Mouse (Mus musculus): Measurements from ENCODE around the gene Tmem147.
A peak's percentile ranks its signal among the peaks of the same experiment; 100 is the strongest.
"Not testable (repeated sequence)": the region's sequence is repeated elsewhere in the genome, so short reads cannot be mapped to it uniquely, and the experiment has no call there.

The Tmem147 gene

GRCm38 (mm10) chr7:30729396-30730063, at the start of gene Tmem147:
Gene Tmem147 (minus strand): TSS chr7:30729540.
- peak; percentile 98 for DNase-seq (ENCODE audit: low spot score)

DNA sequence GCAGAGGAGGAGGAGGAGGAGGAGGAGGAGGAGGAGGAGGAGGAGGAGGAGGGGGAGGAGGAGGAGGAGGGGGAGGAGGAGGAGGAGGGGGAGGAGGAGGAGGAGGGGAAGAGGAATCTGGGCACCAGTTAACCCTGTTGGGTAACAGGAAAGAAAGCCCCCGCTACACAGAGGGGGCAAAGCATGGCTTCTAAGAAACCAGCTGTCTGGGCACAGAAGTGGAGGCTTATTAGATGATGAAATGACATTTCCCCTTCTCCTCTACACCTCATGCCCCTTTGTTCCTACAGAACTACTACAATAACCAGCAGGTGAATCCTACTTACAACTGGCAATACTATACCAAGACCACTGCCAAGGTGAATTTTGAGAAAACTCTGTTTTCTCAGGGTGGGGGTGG, 48.6 kb upstream of the Tmem147 start:
- DNase-seq (ENCODE audit: low spot score) = no peak

DNA sequence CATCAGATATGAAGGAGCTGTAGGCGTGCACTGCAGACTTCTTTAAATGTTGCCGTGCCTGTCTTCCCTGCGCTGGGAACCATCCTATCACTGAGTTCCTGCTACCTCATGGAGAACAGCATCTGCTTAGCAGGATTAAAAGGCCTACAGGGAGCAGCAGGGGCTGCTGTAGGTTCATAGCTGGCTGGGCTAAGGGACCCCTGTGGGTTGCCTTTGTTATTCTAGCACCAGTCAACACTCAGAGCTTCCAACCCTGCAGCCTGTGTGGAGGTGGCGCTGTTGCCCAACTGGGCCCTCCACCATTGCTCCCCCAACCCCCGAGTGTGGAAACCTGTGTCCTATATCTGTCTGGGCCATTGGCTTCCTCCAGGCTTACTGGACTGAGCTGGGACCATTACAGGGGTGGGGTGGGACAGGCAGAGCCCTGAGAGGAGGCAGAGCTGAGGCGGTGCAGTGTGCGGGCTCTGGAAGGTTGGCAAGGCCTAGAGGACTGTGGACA, 47.8 kb upstream of the Tmem147 start:
- DNase-seq (ENCODE audit: low spot score) = no peak

- DNase-seq (ENCODE audit: low spot score) = no peak
Measured at GRCm38 (mm10) chr7:30776104-30776503, 46.8 kb upstream of the Tmem147 start.

- DNase-seq (ENCODE audit: low spot score) = peak; percentile 65
Measured at GRCm38 (mm10) chr7:30769236-30769635, 39.9 kb upstream of the Tmem147 start.

GRCm38 (mm10) chr7:30766408-30766807, 37.1 kb upstream of the Tmem147 start:
- DNase-seq (ENCODE audit: low spot score) = no peak

DNA sequence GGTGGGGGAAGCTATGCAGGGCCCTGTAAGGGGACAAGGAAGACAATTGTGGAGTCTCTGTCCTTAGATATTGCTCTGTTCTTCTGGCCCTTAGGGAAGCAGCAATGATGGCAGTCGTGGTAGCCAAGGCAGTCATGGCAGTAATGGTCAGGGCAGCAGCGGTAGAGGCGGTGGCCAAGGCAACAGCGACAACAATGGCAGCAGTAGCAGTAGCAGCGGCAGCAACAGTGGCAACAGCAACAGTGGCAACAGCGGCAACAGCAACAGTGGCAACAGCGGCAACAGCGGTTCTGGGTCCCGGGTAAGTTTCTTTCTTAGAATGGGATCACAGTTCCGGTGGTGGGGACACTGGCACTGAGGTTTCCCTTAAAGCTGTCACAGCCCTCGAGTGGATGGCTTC, 35.8 kb upstream of the Tmem147 start:
- no peak for DNase-seq (ENCODE audit: low spot score)

- DNase-seq (ENCODE audit: low spot score) = no peak
Measured at GRCm38 (mm10) chr7:30763456-30763855, 34.1 kb upstream of the Tmem147 start, which contains the start of gene Dmkn. Gene Dmkn (plus strand): TSS chr7:30763756.

DNA sequence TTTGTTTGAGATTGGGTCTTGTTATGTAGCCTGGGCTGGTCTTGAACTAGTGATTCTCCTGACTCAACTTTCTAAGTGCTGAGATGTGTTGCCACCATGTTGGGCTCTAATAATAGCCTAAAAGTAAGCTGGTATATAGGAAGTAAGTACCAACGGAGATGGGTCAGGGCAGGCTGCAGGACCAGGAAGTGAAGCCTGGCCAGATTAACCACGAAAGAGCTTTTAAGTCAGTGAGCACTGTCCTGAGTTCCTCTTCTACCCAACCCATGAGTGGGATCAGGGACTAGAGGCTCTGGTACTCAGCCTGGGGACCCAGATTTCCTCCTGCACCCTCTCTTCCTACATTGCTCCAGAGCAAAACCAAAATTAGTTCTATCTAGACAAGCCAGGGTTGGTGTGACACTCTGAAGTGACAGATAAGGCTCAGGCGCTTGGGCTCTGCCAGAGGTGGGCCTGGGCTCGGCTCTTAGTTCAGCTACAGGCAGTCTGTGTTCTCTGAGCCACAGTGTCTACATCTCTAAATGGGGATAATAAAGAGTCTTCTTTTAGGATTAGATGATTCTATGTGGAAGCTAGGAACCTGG, 32.5 kb upstream of the Tmem147 start:
- no peak for DNase-seq (ENCODE audit: low spot score)

DNA sequence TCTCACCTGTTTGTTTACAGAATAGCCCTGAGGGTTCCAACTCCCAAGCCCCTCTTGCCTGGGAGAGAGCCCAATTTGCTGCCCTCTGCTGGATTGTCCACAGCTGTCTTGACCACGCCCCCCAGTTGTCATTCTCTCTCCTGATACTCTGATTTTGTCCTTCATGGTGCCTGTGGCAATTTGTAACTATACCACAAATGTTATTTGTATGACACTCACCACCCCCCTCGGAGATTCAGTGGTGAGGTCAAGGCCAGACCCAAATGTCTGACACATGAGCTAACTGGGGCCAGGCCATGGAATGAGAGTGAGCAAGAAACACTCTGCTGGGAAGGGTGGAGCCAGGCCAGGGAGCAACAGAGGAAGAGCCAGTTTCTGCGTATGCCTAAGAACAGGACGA, 29.5 kb upstream of the Tmem147 start:
- DNase-seq (ENCODE audit: low spot score) = peak; percentile 82

DNA sequence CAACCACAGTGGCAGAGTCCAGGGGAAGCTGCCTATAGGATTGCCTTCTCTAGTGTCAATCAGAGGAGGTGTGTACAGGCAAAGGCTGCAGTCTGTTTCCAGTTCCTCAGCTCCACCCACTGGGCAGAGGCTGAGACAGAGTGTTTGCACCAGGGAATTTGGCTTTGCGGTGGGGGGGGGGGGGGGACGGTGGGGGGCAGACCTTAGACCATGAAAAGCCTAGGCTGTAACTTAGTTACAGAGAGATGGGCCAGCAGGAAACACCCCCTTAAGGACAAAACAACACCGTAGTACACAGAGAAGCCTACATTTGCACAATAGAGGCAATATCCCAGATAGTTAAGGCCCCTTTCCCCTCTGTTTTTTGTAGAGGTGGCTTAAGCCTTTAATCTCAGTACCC, 27.7 kb upstream of the Tmem147 start:
- no peak for DNase-seq (ENCODE audit: low spot score)

DNA sequence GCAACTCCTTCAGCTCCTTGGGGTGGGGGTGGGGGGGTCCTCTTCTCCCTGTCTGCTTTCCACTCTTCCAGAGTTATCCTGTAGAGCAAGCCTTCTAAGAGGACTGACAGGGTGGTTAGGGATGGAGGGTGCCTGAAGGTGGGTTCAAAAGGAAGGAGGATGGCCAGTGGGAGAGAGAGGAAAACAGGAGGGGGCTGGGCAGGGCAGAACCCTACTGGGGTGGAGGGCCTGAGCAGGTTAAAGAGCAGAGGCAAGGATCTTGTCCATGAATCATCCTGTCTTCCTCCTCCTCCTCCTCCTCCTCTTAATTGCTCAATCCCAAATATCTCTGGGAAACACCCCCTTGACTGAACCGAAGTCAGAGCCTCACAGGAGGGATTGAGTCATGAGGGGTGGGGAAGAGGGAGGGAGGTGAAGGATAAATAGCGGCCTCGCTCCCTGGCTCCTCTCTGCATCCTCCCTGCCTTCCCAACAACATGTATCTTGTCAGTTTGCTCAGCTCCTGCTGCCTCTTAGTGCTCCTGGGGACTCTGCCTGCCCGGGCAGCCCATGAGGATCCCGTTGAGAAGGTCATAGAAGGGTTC, 21.8 kb upstream of the Tmem147 start, which contains the start of gene Sbsn:
TSS of gene Sbsn (plus strand) at position 386 of the 584 bp plus-strand sequence.
- DNase-seq (ENCODE audit: low spot score) = no peak

DNA sequence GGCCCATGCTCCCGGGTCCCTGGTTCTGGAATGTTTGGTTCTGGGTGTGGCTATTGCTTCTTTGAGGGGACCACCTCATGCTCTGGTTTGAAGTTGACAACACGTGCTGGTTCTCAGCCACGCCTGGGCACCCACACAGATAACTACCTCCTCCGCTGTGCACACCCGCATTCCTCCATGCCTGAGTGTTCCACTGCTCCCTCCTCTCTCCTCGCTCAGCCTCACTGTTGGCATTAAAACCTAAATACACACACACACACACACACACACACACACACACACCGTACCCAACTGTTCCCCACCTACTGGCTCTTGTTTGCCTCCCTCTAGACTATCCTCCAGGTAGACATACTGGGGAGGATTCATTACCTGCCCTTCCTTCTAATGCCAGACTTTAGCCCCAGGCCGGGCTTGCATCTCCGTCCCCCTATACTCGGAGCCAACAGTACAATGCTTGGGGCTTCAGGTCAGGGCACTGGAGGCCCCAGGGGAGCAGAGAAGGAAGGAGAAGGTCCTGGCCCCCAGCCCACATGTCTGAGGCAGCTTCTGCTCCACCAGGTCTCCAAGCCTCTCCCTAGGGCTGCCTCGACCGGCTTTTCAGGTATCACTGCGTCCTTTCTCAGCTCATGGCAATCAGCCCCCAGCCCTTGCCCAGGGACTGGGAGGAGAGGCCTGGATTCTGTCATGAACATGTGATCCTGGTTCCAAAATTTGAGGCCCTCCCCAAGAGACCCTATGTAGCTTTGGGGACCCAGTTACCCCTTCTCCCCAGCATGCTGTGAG, 20.7 kb upstream of the Tmem147 start:
- no peak for DNase-seq (ENCODE audit: low spot score)

- no peak for DNase-seq (ENCODE audit: low spot score)
Measured at GRCm38 (mm10) chr7:30747525-30748204, 18.3 kb upstream of the Tmem147 start.

DNA sequence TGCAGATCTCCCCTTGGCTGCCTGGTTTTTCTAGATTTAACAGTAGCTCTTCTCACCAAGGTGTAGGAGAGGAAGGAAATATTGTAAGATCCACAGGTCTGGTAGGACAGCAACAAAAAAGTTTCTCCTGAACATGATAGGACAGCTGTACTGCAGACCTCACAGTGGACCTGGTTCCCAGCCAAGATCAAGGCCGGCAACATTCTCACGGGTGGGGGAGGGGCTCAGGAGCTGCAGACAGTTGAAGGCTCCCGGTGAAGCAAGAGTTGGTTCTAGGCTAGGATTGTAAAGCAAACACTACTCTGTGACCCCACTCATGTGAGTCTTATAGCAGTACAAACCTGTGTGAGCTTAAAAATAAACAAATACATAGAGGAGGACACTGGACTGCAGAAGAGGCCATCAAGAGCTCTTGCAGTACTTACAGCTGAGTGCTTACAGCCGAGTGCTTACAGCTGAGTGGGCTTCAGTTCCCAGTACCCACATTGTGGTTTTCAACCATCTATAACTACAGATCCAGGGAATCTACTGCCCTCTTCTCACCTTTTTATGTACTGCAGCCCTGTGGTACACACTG, 14.8 kb upstream of the Tmem147 start:
- DNase-seq (ENCODE audit: low spot score) = peak; percentile 84

- not testable (repeated sequence) for DNase-seq (ENCODE audit: low spot score)
Measured at GRCm38 (mm10) chr7:30743617-30744016, 14.3 kb upstream of the Tmem147 start, which contains the start of gene Gapdhs. Gene Gapdhs (minus strand): TSS chr7:30743681.

DNA sequence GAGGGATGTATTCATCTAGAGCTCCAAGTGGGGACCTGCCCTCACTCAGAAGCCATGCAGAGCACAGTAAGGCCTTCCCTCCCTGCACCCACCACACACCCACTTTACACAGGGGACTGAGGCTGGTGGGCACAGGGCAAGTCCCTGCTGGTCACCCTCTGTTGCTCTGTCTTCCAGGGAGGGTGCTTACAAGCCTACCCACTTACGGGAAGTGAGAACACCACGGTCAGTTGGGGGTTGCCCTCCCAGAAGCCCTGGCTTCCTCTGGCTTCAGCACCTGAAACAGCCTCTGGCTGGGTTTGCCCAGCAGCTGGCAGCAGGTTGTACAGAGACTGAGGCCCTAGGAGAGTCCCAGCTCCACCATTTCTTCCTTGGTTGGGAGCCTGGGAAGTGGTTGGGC, 13.2 kb upstream of the Tmem147 start:
- DNase-seq (ENCODE audit: low spot score) = not testable (repeated sequence)

- DNase-seq (ENCODE audit: low spot score) = no peak
Measured at GRCm38 (mm10) chr7:30736211-30736610, 6.9 kb upstream of the Tmem147 start.

- DNase-seq (ENCODE audit: low spot score) = not testable (repeated sequence)
Measured at GRCm38 (mm10) chr7:30730064-30730722, 853 bp upstream of the Tmem147 start.

GRCm38 (mm10) chr7:30728739-30729395, 473 bp downstream of the Tmem147 start:
- DNase-seq (ENCODE audit: low spot score) = no peak

Data from testis, postnatal 10 days (tissue).